Mouse (Mus musculus): ENCODE measurements around the gene Plaur.
"Not testable (repeated sequence)": the region's sequence is repeated elsewhere in the genome, so short reads cannot be mapped to it uniquely, and the experiment has no call there.

Plaur gene

DNA sequence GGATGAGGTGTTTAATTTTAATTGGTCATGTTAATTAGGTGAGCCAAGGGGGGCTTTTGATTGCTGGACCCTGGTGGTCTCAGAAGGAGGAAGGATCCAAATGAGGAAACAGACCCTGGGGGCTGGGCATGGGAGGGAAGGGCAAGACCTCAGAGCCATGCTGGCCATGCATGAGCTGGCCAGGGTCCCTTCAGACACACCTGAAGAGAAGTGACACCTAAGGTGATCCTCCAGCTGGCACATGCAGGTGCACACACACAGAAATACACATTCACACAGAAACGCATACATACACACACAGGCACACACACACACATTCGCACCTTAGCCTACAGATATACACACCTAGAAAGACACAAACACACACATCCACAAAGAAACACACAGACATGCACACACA is 17.4 kb downstream of the Plaur start:
- no peak for DNase-seq (ENCODE audit: low spot score)

DNA sequence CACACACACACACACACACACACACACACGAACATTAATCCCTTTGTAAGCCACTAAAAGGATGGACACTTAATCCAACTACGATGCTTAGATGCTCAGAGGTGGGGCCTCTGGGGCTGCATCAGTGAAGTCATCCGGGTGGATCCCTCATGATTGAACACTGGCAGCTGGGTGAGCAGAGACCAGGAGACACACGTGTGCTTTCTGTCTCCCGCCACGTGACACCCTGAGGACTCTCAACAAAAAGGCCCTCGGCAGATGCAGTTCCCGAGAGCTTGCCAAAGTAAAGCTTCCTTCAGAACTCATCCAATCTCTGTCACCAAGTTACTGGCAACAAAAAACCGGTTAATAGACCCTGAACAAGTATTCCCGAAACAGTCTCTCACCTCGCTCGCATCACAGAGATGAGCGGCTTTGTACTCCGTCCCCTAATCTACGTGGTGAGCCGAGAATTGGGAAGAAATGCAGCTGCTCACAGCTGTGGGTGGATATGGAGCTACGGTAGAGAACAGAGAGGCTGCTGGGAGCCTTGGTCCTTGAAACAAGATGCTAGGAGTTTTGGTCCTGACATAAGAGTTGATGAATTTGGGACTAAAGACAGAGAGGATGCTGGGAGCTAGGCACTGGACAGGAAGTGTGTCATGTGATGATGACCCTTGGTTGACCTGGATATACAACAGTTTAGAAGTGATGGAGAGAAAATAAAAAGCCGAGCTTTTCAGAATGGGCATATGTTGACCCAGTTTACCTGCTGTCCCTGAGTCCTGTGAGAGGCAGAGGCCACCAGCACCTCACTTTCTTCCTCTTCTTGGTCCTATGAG is 18.0 kb downstream of the Plaur start:
- no peak for DNase-seq (ENCODE audit: low spot score)

DNA sequence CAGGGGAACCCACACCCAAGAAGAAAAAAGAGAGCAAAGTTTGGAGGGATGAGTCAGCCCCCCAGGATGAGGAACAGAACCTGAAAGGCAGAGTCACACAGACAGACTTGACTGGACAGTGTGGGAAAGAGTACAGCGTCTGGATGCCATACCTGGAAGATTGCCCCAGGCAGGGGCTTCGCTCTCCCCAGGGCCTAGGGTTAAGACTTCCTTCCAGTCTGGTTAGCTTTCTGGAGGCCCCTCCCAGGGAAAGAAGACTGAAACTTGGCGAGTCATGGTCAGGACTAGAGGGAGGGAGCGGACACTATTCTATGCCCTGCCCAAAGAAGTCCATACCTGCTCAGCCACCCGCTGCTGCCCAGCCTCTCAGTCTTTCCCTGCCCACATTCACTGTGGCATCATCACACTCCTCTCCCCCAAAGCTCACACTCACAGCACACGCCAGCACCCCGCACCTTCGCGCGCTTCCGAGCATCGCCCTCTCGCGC is 18.7 kb downstream of the Plaur start:
- no peak for DNase-seq (ENCODE audit: low spot score)

DNA sequence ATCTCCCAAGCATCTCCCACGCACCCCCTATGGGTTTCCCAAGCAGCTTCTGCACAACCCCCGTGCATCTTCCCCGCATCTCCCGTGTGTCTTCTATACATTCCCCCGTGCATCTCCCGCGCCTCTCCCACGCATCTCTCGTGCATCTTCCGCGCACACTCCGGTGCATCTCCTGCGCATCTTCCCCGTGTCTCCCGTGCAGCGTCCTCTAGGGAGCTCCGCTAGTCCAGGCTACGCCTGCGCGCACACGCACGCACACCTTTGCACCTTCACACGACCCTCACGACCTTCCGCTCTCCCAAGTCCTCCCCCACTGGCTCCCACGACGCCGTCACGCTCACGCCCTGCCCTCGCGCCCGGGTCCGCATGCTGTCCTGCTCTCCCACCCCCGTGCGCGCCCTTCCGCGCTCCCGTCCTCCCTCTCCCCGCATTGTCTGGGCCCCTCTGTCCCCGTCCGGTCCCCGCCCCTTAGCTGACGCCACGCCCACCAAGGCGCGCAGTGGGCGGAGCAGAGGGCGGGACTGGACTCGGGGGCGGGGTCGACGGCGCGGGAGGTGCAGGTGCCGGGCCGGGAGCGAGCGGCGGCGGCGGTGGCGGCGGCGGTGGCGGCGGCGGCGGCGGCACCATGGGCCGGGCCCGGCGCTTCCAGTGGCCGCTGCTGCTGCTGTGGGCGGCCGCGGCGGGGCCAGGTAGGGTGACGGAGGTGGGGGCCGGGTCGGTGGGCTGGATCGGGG is 19.4 kb downstream of the Plaur start, which contains the start of gene Cadm4:
Gene Cadm4, plus strand, starts transcription at position 550 of the 734 bp plus-strand sequence.
- DNase-seq (ENCODE audit: low spot score), result no peak

DNA sequence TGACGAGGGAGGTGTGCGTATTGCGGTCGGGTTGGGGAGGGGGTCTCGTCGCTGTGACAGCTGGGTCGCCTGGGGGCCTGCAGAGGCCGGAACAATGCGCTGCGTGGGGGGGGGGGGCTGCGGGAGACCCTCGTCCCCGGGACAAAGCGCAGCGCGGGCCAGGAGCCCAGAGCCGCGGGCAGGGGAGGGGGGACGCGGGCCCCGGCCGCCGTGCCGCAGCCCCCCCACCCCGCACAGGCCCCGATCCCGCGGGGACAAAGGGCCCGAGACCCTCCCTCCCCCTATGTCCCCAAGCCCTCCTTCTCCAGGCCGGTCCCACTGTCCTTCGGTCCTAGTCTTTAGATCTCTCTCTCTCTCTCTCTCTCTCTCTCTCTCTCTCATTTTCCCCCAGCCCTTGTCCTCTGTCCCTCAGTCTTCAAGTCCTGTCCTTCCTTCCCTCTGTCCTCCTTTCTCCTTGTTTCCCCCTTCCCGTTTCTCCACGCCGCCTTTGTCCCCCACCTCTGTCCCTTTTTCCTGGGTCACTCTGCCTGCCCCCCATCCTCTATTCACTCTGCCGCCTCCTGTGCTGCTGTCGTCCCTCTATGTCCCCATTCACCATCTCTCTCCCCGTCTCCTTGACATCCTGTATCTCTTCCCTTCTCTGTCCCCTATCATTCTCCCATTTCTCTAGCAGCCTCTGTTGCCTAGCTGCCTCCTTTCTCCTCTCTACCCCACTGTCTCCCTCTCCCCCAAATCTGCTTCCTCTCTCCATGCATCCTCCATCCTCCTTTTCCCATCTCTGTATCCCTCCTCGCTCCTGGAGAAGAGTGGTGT is 20.1 kb downstream of the Plaur start:
- DNase-seq (ENCODE audit: low spot score), result no peak

DNA sequence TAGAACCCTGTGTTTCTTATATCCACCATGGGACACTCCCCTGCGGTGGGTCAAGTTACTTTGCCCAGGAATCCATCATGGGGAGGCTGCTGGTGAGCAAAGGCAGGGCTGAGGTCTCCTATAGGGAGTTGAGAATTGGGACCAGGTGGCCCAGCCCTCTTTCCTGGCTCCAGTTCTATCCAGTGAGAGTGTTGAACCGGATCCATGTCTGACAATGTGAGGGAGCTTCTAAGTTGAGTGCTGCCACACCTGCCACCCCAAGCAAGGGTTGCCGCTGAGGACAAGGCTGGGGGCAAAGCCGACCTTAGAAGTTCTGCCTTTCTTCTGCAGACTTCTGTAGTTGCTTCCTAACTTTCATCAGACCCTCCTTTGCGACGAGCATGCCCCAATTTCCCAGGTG is 21.0 kb downstream of the Plaur start:
- DNase-seq (ENCODE audit: low spot score), result not testable (repeated sequence)

DNA sequence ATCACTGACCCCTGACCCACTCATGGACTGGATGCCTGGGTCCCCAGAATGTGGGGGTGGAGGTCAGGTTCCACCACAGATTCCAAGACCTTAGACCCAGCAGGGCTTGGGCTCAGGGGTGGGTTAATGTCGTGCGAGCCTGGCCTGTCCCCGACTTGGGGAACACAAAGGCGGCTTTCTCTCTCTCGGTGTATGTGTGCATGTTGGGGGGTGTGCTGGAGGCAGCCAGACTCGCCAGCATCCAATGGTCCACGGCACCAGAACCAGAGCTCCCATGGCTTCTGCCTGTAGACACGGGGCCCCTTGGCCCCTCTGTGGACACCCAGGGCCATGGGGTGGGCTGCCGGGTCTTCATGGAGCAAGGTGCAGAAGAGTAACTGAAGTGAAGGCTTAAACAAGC is 23.2 kb downstream of the Plaur start:
- no peak for DNase-seq (ENCODE audit: low spot score)

DNA sequence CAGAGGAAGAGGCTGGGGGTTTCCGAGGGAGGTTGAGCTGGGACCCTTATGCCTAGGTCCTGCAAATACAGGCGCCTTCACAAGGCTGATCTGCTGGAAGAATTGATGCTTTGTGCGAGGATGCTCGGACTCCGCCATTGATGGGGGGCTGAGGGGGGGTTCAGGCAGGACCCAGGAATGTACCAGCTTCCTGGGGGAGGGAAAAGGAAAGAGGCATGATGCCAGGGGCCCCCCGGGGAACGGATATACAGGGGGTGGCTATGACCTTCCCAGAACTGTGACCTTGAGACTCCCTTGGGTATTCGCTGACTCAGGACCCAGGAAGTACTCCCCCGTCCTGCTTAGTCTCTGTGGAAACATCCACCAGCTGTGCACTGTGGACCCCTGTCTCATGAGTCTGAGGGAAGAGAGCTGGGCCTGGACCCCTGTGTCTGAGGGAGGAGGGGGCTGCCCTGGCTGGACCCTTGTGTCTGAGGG is 24.4 kb downstream of the Plaur start:
- DNase-seq (ENCODE audit: low spot score), result no peak

DNA sequence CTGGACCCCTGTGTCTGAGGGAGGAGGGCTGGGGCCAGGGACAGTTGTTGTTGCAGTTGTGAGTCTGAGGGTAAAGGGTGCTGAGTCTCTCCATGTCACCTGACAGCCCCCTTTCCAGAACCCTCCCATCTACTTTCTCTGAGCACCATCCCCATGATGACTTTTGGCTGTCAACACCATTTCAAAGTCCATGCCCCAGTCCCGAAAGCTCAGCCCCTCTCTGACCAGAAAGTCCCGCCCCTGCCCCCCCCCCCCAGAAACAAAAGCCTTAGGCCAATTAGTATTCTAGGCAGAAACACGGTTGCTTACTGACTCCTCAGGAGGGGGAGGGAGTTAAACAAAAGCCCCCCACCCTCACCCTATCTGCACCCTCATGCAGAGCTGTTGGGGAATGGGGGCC is 25.1 kb downstream of the Plaur start:
- no peak for DNase-seq (ENCODE audit: low spot score)

DNA sequence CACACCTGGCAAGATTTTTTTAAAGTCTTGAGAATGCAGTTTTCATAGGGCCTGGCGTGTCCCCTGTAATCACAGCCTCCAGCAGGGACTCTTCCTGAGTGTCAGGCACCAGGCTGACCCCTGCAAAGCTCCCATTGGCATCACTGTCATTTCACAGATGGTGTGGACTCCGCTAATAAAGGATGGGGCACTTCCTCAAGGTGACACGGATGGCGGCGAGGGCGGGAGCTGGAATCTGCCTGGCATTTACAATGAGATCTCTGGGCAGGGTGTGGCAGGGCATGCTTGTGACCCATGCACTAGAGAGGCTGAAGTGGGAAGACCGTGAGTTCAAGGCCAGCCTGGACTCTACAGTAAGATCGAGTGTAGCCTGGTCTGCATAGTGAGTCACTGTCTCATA is 26.0 kb downstream of the Plaur start:
- no peak for DNase-seq (ENCODE audit: low spot score)

DNA sequence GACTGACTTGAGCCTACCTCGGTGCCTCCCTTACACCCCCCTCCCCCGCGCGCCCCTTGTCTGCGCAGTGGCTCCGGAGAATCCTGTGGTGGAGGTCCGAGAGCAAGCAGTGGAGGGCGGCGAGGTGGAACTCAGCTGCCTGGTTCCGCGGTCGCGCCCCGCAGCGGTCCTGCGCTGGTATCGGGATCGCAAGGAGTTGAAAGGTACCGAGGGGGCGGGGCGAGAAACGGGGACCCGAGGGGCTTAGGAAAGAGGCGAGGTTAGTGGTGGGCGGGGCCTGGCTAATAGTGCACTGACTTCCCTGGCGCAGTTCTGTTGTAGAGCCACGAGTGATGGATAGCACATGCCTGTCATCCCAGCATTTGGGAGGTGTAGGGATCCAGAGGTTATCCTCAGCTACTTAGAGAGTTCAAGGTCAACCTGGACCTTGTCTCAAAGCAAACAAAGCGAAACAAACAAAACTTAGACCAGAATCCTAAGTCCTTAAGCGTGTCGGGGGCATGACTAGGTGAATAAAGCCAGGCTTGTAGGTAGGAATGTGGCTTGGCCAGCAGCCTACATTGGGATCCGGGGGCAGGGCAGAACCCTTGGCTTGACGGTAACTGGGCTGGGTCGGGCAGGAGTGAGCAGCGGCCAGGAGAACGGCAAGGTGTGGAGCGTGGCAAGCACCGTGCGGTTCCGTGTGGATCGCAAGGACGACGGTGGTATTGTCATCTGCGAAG is 37.7 kb downstream of the Plaur start:
- DNase-seq (ENCODE audit: low spot score), result no peak

DNA sequence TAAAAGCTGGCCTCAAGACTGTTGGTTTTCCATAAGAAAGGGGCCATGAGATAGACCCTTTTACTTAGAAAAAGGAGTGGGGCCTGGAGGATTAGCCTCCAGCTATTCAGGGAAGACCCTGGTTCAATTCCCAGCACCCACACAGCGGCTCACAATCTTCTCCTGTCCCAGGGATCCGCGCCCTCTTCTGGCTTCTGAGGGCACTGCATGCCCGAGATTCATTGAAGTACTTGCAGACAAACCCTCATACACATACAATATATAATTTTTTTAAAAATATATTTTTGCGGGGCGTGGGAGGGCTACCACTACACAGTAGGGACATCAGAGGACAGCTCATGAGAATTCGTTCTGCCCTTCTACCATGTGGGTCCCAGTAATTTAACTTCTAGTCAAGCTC is 38.6 kb downstream of the Plaur start:
- DNase-seq (ENCODE audit: low spot score), result no peak

DNA sequence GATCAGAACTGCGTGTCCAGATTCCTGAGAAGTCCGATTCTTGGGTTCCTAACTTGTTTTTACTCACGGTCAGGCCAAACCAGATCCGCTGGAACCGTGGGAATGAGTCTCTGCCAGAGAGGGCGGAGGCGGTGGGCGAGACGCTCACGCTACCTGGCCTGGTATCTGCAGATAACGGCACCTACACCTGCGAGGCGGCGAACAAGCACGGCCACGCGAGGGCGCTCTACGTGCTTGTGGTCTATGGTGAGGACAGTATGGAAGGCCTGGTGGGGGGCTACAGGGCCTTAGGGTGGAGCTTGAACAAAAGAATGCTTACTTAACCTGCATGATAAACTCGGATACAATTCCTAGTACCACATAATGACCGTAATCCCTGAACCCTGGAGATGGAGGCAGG is 39.2 kb downstream of the Plaur start:
- no peak for DNase-seq (ENCODE audit: low spot score)

DNA sequence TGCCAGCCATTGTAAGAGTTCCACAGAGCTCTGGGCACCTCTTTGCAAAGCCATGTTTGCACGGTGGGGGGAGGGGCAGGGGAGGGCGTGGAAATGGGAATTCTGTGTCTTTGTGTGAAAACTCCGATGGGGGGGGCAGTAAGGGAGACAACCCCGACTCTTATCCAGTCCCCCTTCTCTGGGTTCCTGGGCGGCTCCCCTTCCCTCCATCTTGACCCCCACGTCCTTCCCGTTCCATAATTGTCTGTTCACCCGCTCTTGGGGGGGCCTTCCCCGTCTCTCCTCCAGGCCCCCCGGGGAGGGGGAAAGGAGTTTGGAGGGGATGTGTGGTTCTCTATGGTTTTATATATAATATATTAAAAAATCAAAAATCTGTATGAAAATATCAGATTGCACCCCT is 41.7 kb downstream of the Plaur start:
- no peak for DNase-seq (ENCODE audit: low spot score)

DNA sequence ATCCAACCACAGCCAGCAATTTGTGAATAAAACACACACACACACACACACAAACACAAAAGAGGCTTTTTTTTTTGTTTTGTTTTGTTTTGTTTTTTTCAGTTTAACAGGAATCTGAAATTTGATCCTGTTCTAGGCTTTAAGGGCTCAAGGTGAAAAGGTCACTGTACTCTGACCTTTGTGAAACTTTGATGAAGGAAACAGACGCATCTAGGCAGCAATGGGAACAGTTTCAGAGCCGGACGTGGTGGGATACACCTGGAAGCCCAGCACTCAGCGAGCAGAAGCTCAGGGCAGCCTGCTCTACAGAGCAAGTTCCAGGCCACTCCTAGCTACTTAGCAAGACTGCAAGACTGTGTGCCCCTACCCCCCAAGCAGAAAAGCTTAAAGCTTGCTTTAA is 42.6 kb downstream of the Plaur start:
- DNase-seq (ENCODE audit: low spot score), result no peak

DNA sequence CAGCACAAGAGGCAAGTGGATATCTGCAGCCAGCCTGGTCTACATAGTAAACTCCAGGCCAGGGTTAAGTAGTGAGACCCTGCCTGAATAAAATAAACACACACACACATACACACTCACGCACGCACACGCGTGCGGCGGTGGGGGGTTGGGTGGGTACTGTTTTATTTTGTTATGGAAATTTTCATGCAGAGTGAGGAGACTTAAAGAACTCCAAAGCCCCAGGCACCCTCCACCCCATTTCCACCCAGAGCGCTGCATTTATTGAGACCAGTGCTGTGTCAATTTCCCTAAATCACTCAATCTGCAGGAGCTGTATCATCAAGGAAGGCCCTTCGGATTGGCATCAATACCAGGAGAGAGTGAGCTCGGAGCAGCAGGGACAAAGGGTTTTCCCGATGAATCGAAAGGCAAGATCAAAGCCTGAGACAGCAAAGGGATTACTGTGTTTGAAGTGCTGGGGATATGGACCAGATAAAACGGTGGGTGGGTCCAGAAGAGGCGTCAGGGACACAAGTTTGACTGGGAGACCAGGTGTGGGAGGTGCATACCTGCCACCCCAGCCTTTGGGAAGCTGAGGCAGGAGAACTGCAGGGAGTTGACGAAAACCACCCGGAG is 43.3 kb downstream of the Plaur start:
- DNase-seq (ENCODE audit: low spot score), result no peak

DNA sequence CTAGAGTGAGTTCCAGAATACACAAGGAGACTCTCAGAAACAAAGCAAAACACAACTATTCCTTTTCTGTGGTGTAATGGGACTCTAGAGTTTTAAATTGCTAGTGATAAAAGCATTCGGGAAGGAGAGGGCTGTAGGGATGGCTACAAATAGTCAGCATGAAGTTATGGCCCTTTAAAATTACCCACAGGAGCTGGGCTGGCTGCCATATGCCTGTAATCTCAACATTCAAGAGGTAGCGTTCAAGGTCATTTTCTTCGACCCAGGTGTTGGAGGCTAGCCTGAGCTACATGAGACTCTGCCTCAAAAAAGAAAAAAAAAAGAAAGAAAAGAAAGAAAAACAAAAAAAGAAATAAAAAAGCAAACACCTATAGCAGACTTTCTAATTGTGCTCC is 43.8 kb downstream of the Plaur start:
- DNase-seq (ENCODE audit: low spot score), result no peak

DNA sequence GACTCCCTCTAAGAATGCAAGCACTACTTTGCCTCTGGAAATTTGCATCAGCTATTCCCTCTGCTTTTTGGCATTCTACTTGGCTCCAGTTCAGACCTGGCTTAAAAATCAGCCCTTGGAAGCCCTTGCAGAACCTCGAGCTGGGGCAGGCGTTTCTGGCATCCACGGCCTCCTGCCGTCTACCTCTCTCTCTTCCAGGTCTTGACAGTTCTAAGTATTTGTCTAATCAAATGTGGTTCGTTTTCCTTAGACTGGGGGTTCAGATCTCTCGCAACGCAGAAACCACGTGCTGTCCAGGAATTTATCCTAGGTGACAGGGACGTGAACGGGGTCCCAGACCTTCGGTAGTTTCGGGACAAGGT is 44.2 kb downstream of the Plaur start:
- DNase-seq (ENCODE audit: low spot score), result no peak

DNA sequence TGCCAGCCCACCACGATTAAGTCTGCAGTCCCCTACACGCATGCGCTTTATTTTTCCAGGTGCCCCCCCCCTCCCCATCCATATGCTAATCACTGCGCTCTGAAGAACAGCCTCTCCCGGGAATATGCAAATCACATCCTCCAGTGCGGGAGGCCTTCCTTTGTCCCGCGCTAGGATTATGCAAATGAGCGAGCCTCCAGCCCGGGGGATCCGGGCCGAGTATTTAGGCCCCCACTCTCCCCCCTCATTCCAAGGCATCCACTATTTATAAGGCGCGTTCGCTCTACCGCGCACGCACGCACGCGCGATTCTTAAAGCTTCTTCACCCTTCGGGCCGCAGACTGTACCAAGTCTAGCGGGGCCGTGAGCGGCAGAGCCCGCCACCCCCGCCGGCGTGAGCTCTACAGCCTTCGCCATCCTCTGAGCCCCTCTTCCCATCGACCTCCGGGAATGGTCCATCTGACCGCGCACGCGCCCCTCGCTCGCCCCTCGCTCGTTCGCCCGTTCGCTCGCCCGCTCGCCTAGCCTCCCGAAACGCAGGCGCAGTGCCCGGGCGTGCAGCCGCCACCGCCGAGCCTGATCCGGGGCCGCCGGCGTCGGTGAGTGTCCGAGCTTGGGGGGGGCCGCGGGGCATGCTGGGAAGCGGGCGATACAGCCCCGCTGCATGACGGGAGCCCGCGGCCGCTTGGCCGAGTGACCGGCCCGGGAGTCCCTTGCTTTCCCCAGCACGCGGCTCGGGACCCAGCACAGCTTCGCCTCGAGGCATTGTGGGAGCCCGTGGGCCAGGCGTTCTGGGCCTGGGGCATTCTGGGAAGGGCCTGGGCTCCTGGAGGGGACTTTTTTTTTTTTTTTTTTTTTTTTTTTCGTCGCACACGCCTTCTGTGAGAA is 44.8 kb downstream of the Plaur start, which contains the start of gene Zfp428:
Gene Zfp428, plus strand, starts transcription at position 169 of the 888 bp plus-strand sequence.
- DNase-seq (ENCODE audit: low spot score), result no peak

DNA sequence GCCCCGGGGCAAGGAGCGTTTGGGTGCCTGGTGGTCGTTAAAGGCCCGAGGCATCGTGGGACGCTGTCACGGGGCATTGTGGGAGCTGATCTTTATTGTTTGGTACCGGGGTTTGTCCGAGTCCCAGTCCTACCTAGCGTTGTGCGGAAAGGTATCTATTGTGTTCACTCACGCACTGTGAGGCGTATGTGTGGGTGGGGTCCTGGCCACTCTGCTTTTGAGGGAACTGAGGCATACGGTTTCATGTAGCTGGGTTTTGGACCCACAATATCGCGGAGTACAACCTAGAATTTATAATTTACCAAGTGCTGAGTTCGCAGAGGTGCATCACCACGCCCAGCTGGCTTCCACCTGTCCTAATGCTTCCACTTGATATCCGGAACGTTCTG is 45.4 kb downstream of the Plaur start:
- DNase-seq (ENCODE audit: low spot score), result no peak
